Mouse (Mus musculus) intestine, embryonic 16.5 days (tissue): Measurements from ENCODE around the gene Uxt. TPM values are rescaled to one million over a fixed set of nuclear protein-coding genes. Genes with fewer than 3 reads are reported as not detected.

Experiments
- ATAC-seq: fragments of 200-750 bp; cut with Nextera tagmentation; 2 replicates; pipeline ENCODE4 v1.8.0; 2017; ENCODE audit warnings: moderate TSS enrichment, moderate library complexity
- H3K27ac ChIP-seq: fragments of 300-500 bp; sonication (generic); 2 replicates; pipeline ENCODE4 v1.5.1; 2014; ENCODE audit warnings: mild to moderate bottlenecking, low read length
- H3K27me3 ChIP-seq: fragments of 300-500 bp; sonication (generic); replicated peaks from 2 replicates; pipeline ENCODE4 v1.6.1; 2014; ENCODE audit warnings: low read length, control low read depth, mixed read lengths; ENCODE audit not compliant: control insufficient read depth, insufficient read depth
- H3K36me3 ChIP-seq: fragments of 300-500 bp; sonication (generic); 2 replicates; pipeline ENCODE4 v1.6.1; 2014; ENCODE audit warnings: low read length, control low read depth; ENCODE audit not compliant: control insufficient read depth, insufficient read depth
- H3K4me1 ChIP-seq: fragments of 300-500 bp; sonication (generic); 2 replicates; pipeline ENCODE4 v1.6.1; 2014; ENCODE audit warnings: low read length, control low read depth, mixed read lengths; ENCODE audit not compliant: control insufficient read depth, insufficient read depth
- H3K4me2 ChIP-seq: fragments of 300-500 bp; sonication (generic); 2 replicates; pipeline ENCODE4 v1.6.1; 2014; ENCODE audit warnings: low read depth, low read length, control low read depth
- H3K4me3 ChIP-seq: fragments of 300-500 bp; sonication (generic); 2 replicates; pipeline ENCODE4 v1.5.1; 2014; ENCODE audit warnings: mild to moderate bottlenecking, low read length
- H3K9ac ChIP-seq: fragments of 300-500 bp; sonication (generic); 2 replicates; pipeline ENCODE4 v1.6.1; 2014; ENCODE audit warnings: low read depth, low read length
- H3K9me3 ChIP-seq: fragments of 300-500 bp; sonication (generic); 2 replicates; pipeline ENCODE4 v1.6.1; 2016; ENCODE audit warnings: low read length, control low read depth; ENCODE audit not compliant: control insufficient read depth
- WGBS: fragments of 180-500 bp; shearing (Covaris S2); extraction: QIAGEN DNeasy Blood & Tissue Kit; methylation state at CpG from one replicate; pipeline ENCODE4 v1.1.7; 2014; 5-methylcytosine and 5-hydroxymethylcytosine counted together
- polyA plus RNA-seq: library from polyadenylated mRNA; unstranded; fragments of >200 nt; fragmentation: Nextera tagmentation; extraction: Ambion mirVana; gene quantifications from 2 replicates; pipeline ENCODE4 v1.2.1, GENCODE M21; 2015

Gene Uxt
- polyA plus RNA-seq, 1 experiment from 2014 or later: 63.5 TPM

DNA sequence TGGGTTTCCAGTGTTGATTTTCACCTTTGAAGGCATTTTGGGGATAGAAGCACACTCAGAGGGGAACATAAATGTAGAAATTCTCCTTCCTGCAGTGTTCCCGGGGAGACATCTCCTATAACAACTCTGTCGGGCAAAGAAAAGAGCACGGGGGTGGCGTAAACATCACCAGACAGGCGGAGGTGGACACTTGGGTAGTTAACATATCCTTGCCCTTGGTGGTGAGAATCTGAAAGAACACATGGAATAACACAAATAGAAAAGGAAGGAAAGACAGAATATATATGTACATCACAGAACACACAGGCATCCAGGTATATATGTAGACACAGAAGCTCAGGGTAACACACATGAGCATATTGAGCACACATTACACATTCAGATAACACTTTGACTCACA, 40.5 kb downstream of the Uxt start:
- H3K4me2 ChIP-seq: peak overlapping the region; percentile 72
- H3K9me3 ChIP-seq: no peaks in the 10 kb centered on the region
- no peak overlapping the region for H3K4me3 ChIP-seq
- no peaks in the 10 kb centered on the region for H3K27me3 ChIP-seq
- H3K27ac ChIP-seq: no peak overlapping the region
- no peaks in the 10 kb centered on the region for H3K36me3 ChIP-seq
- WGBS: 40% methylated on average over 5 of the region's 5 CpGs
- 0 out of 2 replicates have a peak, but pooled peaks have one; percentile 11 for ATAC-seq
- H3K9ac ChIP-seq: no peak overlapping the region
- H3K4me1 ChIP-seq: no peaks in the 10 kb centered on the region

DNA sequence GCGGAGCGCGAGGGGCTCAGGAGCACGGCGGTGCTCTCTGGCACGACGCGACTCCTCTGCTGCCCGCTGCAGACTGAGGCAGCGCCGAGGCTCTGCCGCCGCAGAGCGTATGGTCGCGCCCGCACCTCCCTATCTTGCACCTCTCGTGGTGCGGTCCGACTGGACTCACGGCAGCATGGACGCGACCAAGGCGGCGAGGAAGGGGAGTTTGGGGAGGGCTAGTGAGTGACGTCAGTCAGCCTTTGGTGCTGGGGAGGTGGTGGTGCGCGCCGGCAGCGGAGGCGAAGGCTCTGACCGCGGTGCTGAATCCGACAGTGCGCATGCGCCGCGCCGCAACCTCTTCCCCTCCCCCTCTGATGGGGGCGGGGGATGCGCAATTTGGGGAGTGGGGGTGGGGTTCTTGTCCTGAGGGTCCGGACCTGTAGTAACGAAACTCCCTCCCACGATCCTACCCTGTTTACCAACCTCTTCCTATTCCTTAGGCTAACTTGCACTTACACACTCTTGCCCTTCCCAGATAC, 40.9 kb downstream of the Uxt start, which contains the start of gene Syn1:
Syn1 (minus strand) TSS at position 161 of the 521 bp plus-strand sequence.
- Histone ChIP-seq H3K4me2 (peak within 1 kb of the TSS; percentile 72), H3K27me3 (no peaks in the 10 kb centered on the region), H3K9ac (peak within 1 kb of the TSS; percentile 43; the same call in 1 of the 2 replicates), H3K36me3 (no peaks in the 10 kb centered on the region), H3K4me3 (peak within 1 kb of the TSS; percentile 48), H3K27ac (no peak within 1 kb of the TSS), H3K4me1 (no peaks in the 10 kb centered on the region), H3K9me3 (no peaks in the 10 kb centered on the region)
- peak; percentile 97 for ATAC-seq
- WGBS: 11% methylated on average over 27 of the region's 44 CpGs

DNA sequence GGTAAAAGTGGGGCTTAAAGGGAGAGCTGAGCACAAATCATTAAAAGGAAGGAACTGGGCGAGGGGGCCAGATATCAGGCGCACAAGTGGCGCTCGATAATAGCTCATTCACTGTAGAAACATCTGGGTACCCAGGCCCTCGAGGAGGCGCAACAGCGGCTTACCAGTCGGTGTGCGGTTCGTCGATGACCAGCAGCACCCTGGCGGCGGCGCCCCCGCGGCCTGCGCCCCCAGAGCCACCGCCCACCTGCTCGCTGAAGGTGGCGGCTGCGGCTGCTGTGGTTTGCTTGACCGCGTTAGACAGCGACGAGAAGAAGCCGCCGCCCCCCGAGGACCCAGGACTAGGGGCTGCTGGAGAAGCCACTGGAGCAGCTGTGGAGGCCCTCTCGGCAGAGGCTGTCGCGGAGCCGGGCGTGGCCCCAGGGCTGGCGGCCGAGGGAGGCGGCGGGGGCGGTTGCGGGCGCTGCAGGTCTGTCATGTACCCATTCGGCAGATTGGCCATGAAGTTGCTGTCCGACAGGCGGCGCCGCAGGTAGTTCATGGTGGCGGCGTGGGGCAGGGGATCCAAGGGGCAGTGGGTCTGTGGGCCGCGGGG, 41.5 kb downstream of the Uxt start:
- H3K4me1 ChIP-seq: no peaks in the 10 kb centered on the region
- no peaks in the 10 kb centered on the region for H3K9me3 ChIP-seq
- ATAC-seq: peak; percentile 71

DNA sequence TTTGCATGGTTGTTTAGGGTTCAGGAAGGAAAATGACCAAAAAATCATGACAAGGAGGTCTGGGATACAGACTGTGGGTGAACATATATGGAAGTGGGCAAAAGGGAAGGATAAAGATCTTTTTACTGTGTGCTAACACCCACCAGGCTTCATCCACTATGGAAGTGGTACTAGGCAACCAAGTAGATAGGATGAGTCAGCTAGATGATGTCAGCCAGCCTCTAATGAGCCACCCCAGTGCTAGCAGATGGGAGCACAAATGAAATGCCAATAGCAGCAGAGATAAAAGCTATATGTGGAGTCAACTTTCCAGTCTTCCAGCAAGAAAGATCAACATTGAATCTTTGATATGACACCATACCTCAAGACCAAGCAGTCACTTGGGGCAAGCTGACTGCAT, 46.7 kb downstream of the Uxt start:
- Histone ChIP-seq H3K4me1 (no peaks in the 10 kb centered on the region), H3K27me3 (no peaks in the 10 kb centered on the region), H3K4me3 (no peak overlapping the region)

More for the DNA sequence above, 41.5 kb downstream of the Uxt start:
- WGBS: 11% methylated on average over 35 of the region's 49 CpGs
- H3K36me3 ChIP-seq: no peaks in the 10 kb centered on the region
- peak overlapping the region; percentile 43; the same call in 1 of the 2 replicates for H3K9ac ChIP-seq
- no peak overlapping the region for H3K27ac ChIP-seq
- H3K27me3 ChIP-seq: no peaks in the 10 kb centered on the region
- H3K4me2 ChIP-seq: peak overlapping the region; percentile 72
- peak overlapping the region; percentile 48 for H3K4me3 ChIP-seq

DNA sequence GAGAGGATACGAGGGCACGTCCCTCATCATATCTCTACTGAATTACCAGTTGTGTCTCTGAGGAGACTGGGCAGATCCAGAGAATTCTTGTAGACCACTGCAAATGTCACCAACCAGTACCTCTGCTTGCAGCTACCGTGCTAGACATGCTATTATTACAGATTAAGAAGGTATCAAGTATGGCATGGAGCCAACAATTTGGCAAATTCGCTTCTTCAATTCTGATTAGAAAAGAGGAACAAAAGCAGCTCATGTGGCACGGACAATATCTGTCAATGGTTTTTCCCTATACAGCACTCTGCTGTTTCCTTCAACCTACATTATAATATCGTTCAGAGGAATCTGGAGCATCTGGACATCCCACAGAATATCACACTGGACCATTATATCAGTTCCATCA, 48.1 kb downstream of the Uxt start:
- H3K27me3 ChIP-seq: no peaks in the 10 kb centered on the region
- H3K4me1 ChIP-seq: no peaks in the 10 kb centered on the region
- ATAC-seq: no peak
- no peaks in the 10 kb centered on the region for H3K9me3 ChIP-seq
- H3K36me3 ChIP-seq: no peaks in the 10 kb centered on the region
- H3K9ac ChIP-seq: no peak overlapping the region
- WGBS: 83% methylated on average over 6 of the region's 6 CpGs
- H3K4me3 ChIP-seq: no peak overlapping the region
- H3K4me2 ChIP-seq: no peak overlapping the region
- no peak overlapping the region for H3K27ac ChIP-seq

More for the DNA sequence above, 46.7 kb downstream of the Uxt start:
- Histone ChIP-seq H3K27ac (no peak overlapping the region), H3K9ac (no peak overlapping the region), H3K36me3 (no peaks in the 10 kb centered on the region), H3K4me2 (no peak overlapping the region), H3K9me3 (no peaks in the 10 kb centered on the region)
- ATAC-seq: no peak

DNA sequence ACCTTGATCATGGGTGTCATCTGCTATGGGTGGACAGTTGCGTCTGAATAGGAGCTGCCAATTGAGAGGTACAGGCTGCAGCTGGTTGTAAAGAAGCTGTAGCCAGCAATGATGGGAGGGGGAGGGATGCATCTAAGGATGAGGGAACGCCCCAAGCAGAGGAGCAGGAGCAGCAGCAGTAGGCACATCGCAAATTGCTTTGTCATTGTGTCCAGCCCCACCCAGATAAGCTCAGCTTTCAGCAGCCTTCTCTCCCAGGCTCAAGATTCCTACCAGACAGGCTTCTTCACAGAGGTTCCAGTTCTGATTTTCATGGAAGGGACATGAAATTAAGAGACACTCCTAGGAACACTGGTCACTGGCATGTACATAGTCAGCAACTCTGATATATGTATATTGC, 51.7 kb downstream of the Uxt start:
- H3K9me3 ChIP-seq: no peaks in the 10 kb centered on the region
- no peak overlapping the region for H3K9ac ChIP-seq
- H3K4me2 ChIP-seq: no peak overlapping the region
- no peak for ATAC-seq
- no peaks in the 10 kb centered on the region for H3K4me1 ChIP-seq
- no peak overlapping the region for H3K27ac ChIP-seq
- H3K36me3 ChIP-seq: no peaks in the 10 kb centered on the region
- H3K27me3 ChIP-seq: no peaks in the 10 kb centered on the region
- H3K4me3 ChIP-seq: no peak overlapping the region
- WGBS: 48% methylated on average over 3 of the region's 3 CpGs

Other genes with a start within 250 kb of the Uxt start
- gene Araf, start 164.2 kb downstream of the Uxt start, polyA plus RNA-seq: 113 and 116 TPM in 2 replicates
- 14.2 and 16.9 TPM in 2 replicates for gene Timp1, start 91.9 kb downstream of the Uxt start, polyA plus RNA-seq
- gene Syn1, start 41.0 kb downstream of the Uxt start, polyA plus RNA-seq: 1.2 and 1.5 TPM in 2 replicates
- 7.0 and 8.0 TPM in 2 replicates for gene Cfp, start 30.5 kb downstream of the Uxt start, polyA plus RNA-seq
- 7.3 and 7.6 TPM in 2 replicates for gene Elk1, start 11.4 kb downstream of the Uxt start, polyA plus RNA-seq
- gene Zfp182, start 100.3 kb upstream of the Uxt start, polyA plus RNA-seq: 3.3 and 4.1 TPM in 2 replicates
- gene Spaca5, start 106.4 kb upstream of the Uxt start, polyA plus RNA-seq: not detected in 2 replicates
- gene Zfp300, start 127.5 kb upstream of the Uxt start, polyA plus RNA-seq: 1.0 and 1.1 TPM in 2 replicates
- gene Ssxa1, start 153.8 kb upstream of the Uxt start, polyA plus RNA-seq: not detected in 2 replicates
- gene Gm21876, start 213.6 kb upstream of the Uxt start, polyA plus RNA-seq: not detected in 2 replicates